Mouse (Mus musculus): ENCODE data around the gene Yes1.
"Not testable (repeated sequence)": the region's sequence is repeated elsewhere in the genome, so short reads cannot be mapped to it uniquely, and the experiment has no call there.

Yes1 gene

DNA sequence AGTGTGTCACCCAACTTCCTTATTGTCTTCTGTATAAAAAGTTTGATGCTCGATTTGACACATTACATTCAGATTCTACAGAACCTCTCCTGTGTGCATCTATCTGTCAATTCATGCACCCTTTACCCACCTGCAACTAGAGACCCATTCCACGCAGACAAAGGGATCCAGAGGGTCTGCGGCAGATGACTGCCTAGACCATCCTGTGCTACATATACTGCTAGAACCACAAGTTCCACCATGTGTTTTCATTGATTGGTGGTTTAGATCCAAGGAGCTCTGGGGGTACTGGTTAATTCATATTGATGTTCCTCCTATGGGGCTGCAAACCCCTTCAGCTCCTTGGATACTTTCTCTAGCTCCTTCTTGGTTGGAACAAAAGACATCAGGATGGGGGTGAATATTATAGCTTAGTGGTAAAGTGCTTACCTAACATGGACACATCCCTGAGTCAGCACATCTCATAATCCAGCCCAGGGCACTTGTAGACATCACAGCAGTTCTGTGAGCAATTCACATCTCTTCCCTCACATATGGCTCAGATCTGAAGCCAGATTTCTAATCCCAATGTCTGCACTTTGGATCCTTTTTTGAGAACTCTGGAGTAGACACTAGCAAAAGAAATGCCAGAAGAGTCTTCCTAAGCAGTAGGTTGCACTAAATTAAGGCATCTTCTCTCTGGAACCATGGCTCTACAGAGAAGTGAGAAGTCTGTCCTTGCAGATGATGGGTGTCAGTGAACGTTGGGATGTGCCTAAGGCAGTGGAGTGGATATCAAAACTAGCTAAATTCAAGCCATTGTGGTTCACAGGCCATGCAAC, 101.5 kb downstream of the Yes1 start:
- no peak for DNase-seq

DNA sequence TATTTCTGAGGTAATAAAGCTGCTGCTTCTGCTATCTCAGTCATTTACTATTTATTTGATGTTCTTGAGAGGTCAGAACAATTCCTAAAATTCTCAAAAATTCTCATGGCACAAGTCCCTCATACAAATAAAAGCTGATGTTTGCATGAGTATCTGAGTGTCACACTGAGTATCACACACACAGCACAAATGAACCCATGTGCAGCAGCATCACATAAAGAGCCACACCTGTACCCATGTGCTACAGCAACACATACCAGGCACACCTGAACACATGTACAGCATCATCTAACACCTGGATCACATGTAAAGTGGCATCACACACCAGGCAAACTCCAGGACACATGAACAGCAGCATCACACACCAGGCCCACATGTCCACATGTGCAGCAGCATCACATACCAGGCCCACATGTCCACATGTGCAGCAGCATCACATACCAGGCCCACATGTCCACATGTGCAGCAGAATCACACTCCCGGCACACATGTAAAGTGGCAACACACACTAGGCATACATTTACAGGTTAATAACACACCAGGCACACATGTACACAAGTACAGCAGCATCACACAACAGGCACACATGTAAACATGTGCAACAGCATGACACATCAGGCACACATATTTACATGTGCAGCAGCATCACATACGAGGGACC, 102.2 kb downstream of the Yes1 start:
- no peak for DNase-seq

DNA sequence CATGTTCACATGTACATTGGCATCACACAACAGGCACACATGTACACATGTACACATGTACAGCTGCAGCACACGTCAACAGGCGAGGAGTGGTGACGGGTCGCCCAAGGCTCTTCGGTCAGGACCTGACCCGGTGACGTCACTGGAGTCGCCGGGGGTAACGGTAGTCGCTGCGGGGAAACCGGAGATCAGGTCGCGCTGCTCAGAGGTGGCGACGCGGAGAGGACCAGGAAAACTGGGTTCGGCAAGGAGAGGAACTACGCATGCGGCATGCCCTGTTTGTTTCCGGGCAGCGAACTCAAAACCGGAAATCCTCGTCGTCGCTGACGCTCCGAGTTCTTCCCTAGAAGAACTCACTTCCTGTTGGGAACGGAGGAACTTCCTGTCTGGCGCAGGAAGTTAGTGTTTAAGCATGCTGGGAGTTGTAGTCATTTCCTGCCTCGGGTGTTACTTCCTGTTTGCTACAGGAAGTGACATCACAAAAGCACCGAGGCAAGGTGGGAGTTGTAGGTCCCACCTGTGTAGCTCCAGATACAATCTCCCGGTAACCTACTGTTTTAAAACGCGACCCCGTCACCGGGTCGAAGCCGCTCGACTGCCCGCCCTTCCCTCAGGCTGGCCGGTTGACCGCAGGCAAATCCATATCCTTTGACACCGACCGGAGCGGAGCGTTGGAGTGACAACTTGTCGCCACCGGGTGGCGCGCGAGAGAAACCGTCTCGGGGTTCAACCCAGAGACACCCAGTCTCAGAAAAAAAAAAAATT, 102.9 kb downstream of the Yes1 start:
- peak; percentile 100 for DNase-seq

DNA sequence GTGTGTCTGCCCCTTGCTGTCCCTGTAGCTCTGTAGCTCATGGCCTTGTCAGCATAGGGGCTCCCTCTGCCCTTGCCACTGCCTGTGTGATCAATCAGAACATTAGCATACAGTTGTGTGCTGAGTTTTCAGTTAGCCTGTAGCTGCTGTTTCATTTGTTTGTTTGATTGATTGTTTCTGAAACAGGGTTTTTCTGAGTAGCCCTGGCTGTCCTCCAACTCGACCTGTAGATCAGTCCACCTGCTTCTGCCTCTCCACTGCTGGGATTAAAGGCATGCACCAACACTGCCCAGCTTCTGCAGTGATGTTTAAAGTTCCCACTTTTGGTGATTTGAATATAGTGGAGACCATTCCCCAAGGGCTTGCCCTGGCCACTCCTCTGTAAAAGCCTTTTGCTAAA, 106.8 kb downstream of the Yes1 start:
- no peak for DNase-seq

DNA sequence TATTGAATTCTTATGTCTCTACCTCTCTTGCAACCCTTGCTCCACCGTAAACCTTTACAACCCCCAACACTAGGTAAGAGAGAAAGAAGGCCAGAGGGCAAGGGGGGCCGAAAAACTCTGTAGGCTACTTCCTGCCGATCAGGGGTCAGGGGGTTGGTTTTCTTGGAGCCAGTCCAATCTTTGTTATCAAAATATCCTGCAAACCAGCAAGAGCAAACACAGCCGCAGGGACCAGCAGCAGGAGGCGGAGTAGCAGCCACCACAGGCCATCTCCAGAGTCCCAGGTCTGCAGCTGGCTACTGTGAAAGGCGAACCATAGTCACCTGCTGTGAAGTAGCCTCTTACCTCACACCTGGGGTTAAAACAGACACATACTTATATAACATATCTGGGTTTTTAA, 107.9 kb downstream of the Yes1 start:
- no peak for DNase-seq

DNA sequence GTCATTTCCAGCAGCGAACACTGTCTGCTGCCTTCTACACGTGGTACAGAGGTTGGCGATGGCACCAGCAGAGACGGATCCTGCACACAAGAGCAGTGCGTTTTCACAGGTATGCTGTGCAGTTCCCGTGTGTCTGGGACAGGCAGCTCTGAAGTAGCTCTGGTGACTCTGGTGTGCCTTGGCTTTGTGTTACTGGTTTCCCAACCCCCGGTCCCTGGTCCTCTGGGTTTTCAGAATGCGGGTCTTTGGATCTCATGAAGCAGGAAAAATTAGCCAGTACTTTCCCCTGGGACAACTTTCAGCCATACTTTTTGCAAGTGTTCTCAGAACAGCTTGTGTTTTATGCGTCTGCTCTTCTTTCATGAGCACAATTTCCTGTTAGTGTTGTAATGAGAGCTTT, 109.4 kb downstream of the Yes1 start:
- DNase-seq = no peak

DNA sequence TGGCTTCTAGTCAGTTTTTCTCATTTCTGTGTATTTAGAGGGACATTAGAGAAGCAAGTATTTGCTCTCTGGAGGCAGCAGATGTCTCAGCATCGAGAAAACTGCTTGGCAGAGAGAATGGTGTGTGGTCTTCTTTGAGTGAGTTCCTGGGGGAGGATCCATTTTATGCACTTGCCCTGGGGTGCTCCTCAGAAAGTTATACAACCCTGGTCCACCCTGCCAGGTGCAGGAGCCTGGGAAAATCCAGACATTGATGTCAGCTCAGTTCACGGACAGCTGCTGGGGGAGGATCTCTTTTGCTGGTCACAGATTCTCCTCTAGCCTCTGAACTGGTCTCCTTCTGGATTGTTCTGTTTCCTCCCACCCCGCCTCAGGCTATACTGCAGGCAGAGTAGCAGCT, 110.3 kb downstream of the Yes1 start:
- no peak for DNase-seq

DNA sequence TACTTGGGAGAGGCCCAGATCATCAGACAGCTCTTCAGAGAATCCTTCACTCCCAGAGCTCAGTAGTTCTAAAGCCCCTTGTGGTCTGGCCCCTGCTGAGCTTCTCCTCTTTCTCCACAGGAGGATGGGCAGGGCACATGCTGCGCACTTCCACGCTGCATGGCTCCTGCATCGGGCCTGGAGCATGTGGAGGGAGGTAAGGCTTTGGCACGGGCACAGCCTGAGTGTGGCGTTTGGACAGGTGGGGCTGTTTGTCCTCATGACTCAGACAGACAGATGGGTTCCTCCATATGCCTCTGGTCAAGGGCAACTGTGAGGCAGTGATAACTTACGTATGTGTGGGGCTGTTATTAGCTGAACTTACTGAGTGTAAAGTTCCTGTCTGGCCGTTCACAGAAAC, 111.3 kb downstream of the Yes1 start:
- no peak for DNase-seq

DNA sequence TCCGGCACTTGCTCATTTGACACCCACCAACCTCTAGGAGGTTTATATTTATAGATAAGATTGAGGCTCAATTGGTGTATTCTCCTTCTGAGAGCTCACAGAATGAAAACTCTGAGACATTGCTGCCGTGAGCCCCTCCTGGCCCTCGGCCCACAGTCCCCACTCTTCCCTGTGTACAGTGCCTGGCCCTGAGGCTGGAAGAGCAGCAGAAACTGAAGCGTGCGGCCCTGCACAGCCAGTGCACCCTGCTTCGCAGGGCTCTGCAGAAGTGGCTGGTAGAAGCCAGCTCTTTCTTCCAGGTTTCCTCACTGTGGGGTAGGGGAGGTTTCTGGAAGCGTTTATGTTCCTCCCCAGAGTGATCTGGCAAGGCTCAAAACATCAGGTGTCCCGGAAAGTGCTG, 111.7 kb downstream of the Yes1 start:
- DNase-seq = not testable (repeated sequence)

DNA sequence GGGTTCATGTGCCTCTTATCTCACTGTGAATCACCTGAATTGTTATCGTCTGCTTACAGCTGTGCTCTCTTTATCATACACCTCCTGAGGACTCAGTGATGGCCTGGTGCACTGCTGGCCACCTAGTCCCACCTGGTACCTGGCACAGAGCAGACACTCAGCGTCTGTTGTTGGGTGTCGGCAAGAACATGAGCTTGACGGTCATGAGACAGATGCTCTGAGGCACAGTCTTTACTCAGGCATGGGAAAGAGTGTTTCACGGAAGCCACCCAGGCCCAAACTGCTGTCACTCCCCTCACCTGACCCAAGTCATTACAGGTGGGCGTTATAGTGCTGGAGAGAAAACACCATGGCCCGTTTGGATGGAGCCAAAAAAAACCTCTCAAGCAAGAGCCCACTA, 113.0 kb downstream of the Yes1 start:
- no peak for DNase-seq

DNA sequence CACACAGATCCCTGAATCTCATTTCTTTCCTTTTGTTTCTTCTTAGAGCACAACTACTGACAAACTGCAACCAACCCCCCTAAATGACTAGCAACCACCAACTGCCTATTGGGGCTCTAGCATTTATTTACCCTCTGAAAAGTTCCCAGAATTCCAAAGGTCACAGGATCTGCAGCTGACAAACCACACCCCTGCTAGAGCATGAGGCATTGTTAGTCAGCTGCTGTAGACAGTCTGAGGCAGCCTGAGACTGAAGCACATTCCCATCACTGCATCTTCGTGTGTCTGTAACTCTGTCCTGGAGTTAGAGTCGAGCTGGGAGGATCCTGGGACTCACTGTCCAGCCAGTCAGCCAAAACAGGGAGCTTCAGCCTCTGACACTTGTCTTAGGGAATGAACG, 114.4 kb downstream of the Yes1 start:
- not testable (repeated sequence) for DNase-seq

DNA sequence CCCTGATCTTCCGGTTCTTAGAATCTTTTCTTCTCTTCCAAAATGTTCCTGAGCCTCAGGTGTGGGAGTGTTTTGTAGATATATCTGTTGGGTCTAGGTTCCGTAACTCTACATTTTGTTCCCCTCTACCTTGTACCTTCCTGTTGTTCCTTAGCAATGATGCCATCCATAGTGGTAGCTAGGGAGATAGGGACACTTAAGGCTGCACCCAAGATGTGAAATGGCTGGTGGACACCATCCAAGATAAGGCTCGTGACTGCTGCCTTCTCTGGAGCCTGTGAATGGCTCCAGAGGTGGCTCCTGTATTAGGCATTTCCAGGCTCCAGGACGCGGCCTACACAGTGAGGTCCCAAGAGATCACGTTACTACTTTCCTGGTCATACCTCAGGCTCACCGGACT, 117.3 kb downstream of the Yes1 start:
- DNase-seq = no peak

DNA sequence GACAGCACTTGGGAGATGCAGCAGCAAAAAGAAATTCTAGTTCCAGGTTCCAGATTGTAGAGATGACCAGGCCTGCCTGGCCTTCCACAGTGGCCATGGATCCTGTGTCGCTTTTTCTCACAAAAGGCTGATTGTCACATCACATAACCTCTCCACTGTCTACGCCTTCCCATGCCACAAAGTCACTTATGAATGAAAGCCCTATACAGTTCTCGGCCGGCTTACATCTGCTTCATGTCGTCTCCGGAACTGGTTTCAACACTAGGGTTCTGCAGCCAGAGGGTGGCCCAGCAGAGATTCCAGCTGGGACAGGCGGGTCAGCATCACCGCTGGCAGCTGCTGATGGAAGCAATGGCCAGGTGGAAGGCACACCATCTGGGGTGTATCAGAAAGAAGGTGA, 117.9 kb downstream of the Yes1 start:
- DNase-seq = no peak

DNA sequence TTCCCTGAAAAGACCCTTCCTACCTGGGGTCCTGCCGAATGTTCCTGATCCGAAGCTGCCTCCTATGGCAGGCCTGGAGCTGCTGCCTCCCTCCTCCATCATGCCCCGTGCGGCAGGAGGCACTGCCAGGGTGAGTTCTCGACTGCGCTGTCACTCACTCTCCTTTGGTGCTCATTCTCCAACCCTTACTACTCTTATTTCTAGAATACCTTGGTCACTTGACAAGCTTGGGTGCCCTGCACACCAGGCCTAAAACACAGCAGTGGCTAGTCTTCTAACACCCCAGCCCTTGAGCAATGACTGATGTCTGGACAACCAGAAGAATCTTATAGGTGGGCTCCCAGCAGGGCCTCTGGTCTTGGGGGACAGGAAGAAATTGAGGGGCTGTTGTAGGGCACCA, 122.9 kb downstream of the Yes1 start:
- not testable (repeated sequence) for DNase-seq

DNA sequence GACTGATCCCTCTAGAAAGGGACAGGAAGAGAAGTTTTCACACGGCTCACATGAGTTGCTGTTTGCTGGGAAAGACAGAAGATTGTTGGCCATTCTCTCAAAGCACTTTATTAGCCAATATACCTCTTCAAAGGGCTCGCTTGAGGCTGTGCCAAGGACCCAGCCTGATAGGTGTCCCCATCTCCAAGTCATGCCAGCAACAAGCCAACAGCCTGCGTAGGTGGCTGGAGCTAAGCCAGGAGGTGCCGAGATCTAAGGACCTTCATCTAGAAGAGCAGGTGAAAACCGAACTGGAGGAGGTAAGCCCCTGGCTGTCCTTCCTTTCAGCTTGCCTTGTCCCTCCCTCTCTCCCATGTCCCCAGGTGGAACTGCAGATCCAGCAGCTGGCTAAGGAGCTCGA, 124.8 kb downstream of the Yes1 start:
- DNase-seq = no peak
